Comparison of ENCODE assay signal across 15 mouse cellular contexts in the genomic region with DNA sequence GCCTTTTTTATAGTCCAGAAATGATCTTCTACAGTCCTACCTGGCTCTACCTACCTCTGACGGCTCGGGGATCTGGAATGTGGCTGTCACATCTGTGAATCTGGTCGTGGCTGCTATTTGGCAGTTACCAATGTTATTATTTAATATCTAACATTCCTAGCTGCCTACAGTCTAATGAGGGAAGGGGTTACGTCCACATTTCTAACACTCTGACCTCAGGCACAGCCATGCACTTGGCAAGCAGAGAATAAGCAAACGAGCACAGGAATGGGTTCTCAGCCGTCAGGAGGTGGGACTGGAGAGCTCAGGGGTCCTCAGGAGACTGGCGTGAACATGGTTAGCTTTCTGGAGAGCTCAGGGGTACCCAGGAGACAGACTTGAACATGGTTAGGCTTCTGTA.
"Had no signal": no experiment of that assay in that cellular context is flagged by ENCODE, and none has a peak within 500 bp of the region (broad histone marks: within the 10 kb centered on the region; RNA-seq: fewer than 3 reads in every experiment).

No protein-coding gene starts in this region.

- H3K9ac ChIP-seq: liver, embryonic 14.5 days; liver, postnatal 0 days; lung, embryonic 14.5 days; midbrain, embryonic 12.5 days; midbrain, embryonic 15.5 days; neural tube, embryonic 12.5 days; stomach, embryonic 15.5 days had no signal

- H3K27ac ChIP-seq: liver, embryonic 14.5 days; midbrain, embryonic 12.5 days; midbrain, embryonic 15.5 days; neural tube, embryonic 12.5 days; stomach, embryonic 15.5 days had no signal

- DNase-seq: kidney, postnatal 14 days; layer of hippocampus, postnatal 36 days; liver, postnatal 0 days; lung, embryonic 14.5 days; right cerebral cortex, adult 18-20 months; right cerebral cortex, postnatal 14 days; spleen, adult 18-20 months; thymus, postnatal 25 days had no signal

- H3K27me3 ChIP-seq: midbrain, embryonic 15.5 days; stomach, embryonic 15.5 days had no signal

- ATAC-seq: intestine, postnatal 0 days; liver, postnatal 0 days had no signal

- H3K4me3 ChIP-seq: midbrain, embryonic 12.5 days; midbrain, embryonic 15.5 days; neural tube, embryonic 12.5 days; stomach, embryonic 15.5 days had no signal

- H3K4me2 ChIP-seq: liver, embryonic 11.5 days; lung, embryonic 14.5 days; midbrain, embryonic 15.5 days; neural tube, embryonic 12.5 days; stomach, embryonic 15.5 days had no signal

- H3K9me3 ChIP-seq: midbrain, embryonic 12.5 days; midbrain, embryonic 15.5 days; neural tube, embryonic 12.5 days; stomach, embryonic 15.5 days had no signal

- H3K36me3 ChIP-seq: midbrain, embryonic 15.5 days; stomach, embryonic 15.5 days had no signal
